Mouse (Mus musculus): ENCODE measurements around the gene Gm17359. TPM values are rescaled to one million over a fixed set of nuclear protein-coding genes. Genes with fewer than 3 reads are reported as not detected.

Gm17359 gene
- total RNA-seq, 2 experiments from 2014 or later: not detected

Other genes starting within 250 kb of the Gm17359 start
- gene Rapgef2, start 50.1 kb upstream of the Gm17359 start, total RNA-seq (2021): 10 to 100 TPM; 25.7 to 36.5 TPM
- gene Fnip2, start 231.1 kb downstream of the Gm17359 start, total RNA-seq (2021): 10 to 100 TPM; 13.7 to 15.6 TPM

All from heart, postnatal 25 days (tissue).